Mouse (Mus musculus) kidney, adult 11 months (tissue): ENCODE results near the gene Gm9913.

ENCODE experiments used
- DNase-seq: peaks from one replicate; pipeline ENCODE4 v3.0.0; 2022

The Gm9913 gene

DNA sequence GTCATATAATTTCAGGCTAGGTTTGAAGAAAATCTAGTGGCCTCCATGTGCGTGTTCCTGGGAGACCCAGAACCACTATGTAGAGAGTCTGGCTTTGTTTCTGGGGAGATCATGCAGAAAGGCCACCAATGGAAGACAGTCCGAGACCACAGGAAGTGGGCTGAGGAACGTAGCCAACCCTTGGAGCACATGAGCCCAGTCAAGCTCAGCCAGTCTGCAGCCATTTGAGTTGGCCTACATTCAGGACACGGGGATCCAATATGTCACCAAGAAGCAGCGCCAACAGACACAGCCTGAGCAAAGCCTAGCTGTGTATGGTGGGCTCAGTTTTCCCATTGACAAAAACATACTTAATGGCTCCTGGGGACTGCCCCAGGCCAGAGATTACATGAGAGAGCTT, 8.2 kb upstream of the Gm9913 start:
- DNase-seq = no peak

DNA sequence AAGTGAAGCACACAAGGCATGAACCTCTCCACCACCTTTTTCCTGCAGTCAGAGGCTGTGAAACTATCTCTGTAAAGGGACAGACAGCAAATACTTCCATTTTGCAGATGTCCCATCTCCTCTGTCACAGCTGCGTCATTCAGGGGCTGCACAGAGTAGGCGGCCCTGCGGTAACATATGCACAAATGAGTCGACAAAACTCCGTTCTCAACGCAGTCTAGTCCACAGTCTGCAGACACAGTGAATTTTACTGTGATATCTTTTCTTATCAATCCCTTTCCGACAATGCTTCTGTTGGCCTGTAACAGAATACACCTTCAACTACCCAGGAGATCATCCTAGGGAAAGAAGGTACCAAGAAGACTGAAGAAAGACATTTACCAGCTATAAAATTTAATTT, 6.7 kb upstream of the Gm9913 start:
- no peak for DNase-seq

- DNase-seq = no peak
These were observed 3.4 kb upstream of the Gm9913 start for GRCm38 (mm10) chr2:125501526-125501925.

- DNase-seq = no peak
These were observed 942 bp downstream of the Gm9913 start for GRCm38 (mm10) chr2:125505746-125506315.

DNA sequence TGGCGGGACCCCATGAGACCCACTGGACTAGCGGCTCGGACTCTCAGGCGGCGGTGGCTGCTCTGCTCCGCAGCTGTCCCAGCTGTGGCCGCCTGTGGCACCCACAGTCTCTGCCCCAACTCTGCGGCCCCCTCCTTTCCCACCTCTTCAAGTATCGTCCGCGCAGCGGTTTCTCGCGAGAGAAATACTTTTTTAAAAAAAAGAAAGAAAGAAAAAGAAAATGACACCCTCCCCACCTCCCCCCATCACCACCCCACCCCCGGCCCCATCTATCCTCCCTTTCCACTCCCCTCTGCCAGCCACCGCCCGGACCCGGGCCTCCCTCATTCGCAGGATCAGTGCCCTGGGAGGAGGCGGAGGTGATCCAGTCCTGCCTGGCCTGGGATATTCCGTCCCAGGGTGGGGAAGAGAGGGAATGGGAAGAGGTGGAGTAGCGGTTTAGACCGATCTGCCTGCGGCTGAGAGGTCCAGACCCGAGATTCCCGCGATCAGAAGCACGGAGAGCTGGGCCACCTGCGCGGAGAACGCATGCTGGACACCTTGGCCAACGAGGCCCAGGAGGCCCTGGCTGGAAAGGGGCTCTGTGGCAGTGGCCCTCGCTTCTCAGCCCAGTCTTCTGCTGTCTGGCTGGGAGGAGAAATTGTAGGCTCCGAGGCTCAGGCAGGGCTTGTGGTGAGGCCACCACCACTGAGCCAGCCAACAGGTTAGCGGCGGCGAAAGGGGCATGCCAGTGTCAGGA, 1.6 kb downstream of the Gm9913 start:
- DNase-seq = no peak

- DNase-seq = no peak
These were observed 3.0 kb downstream of the Gm9913 start, which contains the start of gene Fbn1 for GRCm38 (mm10) chr2:125507893-125508292. TSS of gene Fbn1 (minus strand) at chr2:125507993.

DNA sequence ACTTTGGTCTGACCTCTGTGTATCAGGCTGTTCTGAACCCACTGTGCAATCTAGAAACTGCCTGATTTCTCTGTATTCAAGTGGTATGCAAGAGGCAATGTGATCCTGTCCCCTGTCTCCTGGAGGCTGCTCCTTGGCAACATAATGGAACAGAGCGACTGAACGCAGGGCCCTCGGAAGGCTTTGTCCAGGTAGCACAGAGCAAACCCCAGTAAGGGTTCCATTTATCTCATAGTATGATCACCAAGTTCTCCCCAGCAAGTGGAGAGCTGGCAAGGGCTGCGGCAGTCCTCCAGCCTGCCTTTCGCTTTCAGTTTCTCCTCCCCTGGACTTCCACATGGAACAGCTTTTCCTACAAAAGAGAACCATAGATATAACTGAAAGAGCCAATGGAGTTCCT, 3.5 kb downstream of the Gm9913 start:
- no peak for DNase-seq

- no peak for DNase-seq
These were observed 5.9 kb downstream of the Gm9913 start for GRCm38 (mm10) chr2:125510752-125511151.

GRCm38 (mm10) chr2:125511898-125512297, 7.0 kb downstream of the Gm9913 start:
- no peak for DNase-seq

DNA sequence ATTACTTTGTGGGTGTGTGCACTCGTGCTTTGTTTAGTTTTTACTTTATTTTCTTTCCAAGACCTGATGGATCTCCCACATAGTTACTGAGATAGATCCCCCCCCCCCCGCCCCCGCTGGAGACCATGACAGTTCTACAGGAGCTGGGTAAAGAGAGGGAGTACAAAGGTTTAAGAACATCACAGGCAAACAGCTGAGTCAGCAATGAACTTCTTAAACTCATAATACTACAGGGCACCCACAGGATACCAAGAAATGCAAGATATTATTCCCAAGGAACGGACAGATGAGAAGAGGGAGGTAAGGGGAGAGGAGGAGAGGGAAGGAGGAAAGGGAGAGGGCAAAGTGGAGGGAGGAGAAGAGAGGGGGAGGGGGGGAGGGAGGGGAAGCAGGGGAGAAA, 7.7 kb downstream of the Gm9913 start:
- DNase-seq = no peak

- DNase-seq = no peak
These were observed 9.5 kb downstream of the Gm9913 start for GRCm38 (mm10) chr2:125514391-125514790.

- DNase-seq = no peak
These were observed 10.6 kb downstream of the Gm9913 start for GRCm38 (mm10) chr2:125515291-125516057.

- peak; percentile 44 for DNase-seq
These were observed 11.7 kb downstream of the Gm9913 start for GRCm38 (mm10) chr2:125516594-125516993.

- DNase-seq = no peak
These were observed 20.6 kb downstream of the Gm9913 start for GRCm38 (mm10) chr2:125525484-125525883.

DNA sequence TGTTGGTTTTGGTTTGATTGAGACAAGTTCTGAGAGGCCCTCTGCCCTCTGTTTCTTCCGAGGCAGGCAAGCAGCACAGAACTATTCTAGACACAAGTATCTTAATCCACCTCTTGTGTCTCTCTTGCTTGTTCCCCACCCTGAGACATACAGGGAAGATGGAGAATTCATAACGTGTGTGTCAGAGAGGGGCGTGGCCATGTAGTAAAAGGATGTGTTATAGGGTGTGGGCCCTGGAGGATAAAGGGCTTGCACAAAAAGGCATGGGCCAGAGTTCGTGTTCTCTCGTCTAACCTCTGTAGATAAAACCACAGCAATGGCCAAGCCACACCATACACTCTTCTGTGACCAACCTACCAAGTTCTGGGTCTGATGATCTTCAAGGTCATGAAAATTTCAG, 21.7 kb downstream of the Gm9913 start:
- DNase-seq = no peak

- DNase-seq = no peak
These were observed 25.8 kb downstream of the Gm9913 start for GRCm38 (mm10) chr2:125530665-125531064.

- DNase-seq = no peak
These were observed 34.8 kb downstream of the Gm9913 start for GRCm38 (mm10) chr2:125539640-125540039.

DNA sequence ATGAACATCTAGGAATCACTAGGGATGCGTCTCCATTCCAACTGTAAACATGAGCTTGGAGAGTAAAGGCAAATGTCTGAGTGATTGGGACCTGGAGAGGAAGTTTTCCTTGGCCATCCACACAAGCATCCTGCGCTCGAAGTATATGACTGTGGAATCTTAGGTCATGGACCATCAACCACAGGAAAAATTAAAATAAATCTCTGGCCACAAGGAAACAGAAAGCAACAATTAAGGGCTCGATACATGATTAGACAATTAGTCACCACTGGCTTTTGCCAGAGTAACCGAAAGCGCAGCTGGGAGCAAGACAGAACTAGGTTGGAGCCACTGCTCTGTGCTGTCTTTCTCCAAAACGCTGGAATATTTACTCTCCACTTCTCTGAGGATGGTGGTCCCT, 35.7 kb downstream of the Gm9913 start:
- no peak for DNase-seq

DNA sequence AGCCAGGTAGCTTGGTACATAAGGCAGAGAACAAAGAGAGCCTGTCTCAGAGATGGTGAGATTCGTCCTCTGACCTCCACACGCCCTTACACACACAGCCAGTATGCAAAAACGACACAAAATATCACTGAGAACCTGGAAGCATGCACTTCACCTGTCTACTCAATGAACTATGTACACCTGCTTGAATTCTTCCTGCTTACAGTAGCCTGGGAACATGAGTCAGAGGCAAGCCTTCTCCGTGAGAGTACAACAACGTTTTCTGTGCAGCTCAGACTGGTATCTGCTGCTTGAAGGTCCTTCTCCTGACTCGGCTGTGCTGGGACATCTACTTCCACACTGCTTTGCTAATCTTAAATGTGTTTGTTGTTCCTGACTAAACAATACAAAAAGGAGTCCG, 36.6 kb downstream of the Gm9913 start:
- no peak for DNase-seq

DNA sequence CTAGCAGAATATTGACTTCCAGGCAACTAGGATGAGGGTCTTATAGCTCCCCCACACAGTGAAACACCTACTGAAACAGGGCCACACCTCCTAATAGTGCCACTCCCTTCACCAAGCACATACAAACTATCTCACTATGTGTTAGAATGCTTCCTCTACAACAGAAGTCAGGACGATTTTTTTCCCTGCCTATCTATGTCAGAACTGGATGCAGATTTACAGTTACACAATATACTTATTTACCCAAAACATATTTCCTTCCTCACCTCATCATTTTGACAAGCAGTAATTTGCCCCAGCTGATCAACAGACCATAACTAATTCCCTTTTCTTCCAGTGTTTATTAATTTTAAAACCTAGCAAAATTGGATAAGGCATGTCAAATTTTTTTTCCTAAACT, 38.8 kb downstream of the Gm9913 start:
- DNase-seq = no peak

DNA sequence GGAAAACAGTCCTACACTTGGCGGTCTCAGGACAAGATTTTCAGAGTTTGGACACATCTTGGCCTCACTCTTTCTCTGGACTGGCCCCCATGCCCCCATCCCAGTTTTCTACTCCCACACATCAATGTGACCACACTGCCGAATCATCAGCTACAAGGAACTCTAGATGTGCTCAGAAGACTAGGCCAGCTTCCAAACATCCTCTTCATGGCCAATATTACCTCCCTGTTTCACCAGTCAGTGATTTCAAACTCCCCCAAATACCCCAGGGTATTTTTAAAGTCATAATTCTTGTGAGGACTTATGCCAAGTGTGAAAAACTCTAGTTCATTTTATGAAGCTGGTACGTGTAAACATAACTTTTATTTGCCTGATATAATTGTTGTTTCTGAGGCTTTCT, 40.1 kb downstream of the Gm9913 start:
- no peak for DNase-seq

DNA sequence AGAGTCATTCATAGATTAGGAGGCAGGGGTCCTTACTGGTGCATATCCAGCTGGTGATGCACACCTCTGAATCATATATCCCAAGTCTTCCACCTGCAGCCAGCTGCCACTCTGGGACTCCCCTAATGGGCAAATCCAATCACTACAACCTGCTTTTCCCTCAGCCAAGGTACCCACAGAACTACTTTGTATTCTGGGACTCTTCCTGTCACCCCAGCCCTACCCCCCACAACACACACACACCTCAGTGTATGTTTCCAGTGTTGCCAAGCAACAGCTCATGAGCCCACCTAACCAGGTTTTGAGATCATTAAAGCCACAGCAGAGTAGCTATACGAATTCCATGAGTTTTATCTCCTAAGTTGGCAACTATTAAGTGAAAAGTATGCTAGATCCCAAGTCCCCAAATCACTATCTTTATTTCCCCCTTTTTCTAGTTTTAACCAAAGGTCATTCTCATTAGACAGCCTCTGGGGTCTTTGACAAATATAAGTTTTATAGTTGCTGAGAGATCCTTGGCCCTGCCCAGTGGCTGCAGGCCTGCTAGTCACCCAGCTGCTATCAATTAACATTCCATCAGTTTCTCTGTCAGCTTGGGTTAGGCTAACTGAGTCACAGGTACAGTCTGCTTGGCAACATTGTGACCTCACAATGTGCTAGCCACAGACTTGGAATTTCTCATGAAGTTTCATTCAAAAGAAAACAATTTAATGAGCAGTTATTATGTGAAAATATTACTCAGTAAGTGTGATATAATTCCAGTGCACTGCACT, 44.1 kb downstream of the Gm9913 start:
- DNase-seq = no peak

- DNase-seq = no peak
These were observed 50.9 kb downstream of the Gm9913 start for GRCm38 (mm10) chr2:125555830-125556229.
